Mouse (Mus musculus) olfactory bulb, adult 2 months (tissue): ENCODE results near the gene Hacd4.

Experiments
- CTCF ChIP-seq: fragments of 200-500 bp; IDR thresholded peaks from 2 replicates; pipeline ENCODE4 v1.5.1; 2012; ENCODE audit warnings: low read depth, mild to moderate bottlenecking, low read length, moderate library complexity; ENCODE audit not compliant: insufficient read depth
- POLR2A ChIP-seq: fragments of 200-500 bp; IDR thresholded peaks from 2 replicates; pipeline ENCODE4 v1.6.1; 2012; ENCODE audit warnings: mild to moderate bottlenecking, low read depth, low read length, moderate library complexity; ENCODE audit not compliant: insufficient read depth

DNA sequence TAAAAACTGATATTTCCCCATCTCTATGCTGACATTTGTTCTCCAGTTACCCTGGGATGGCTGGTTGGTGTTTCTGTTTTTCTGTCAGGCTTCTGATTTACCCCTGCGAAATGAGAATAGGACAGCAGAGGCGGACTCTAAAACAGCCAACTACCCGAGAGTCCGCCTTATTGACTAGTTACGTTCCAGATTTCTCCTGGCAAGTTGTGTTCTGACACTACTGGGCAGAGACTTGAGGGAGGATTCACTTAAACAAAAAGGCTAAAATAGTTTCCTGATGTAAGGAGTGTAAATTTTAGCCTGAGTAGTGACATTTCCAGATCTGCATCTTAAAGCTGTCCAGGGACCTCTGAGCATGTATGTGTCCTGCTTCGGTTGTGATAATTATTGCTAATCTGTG is 35.8 kb downstream of the Hacd4 start:
- no peak for TF ChIP-seq POLR2A
- TF ChIP-seq CTCF: no peak
